Mouse (Mus musculus): ENCODE results near the gene Scrt2. TPM values are rescaled to one million over a fixed set of nuclear protein-coding genes. Genes with fewer than 3 reads are reported as not detected.

The Scrt2 gene
- total and polyA plus RNA-seq, 2 experiments from 2014 or later: 4.4 to 18.4 TPM

DNA sequence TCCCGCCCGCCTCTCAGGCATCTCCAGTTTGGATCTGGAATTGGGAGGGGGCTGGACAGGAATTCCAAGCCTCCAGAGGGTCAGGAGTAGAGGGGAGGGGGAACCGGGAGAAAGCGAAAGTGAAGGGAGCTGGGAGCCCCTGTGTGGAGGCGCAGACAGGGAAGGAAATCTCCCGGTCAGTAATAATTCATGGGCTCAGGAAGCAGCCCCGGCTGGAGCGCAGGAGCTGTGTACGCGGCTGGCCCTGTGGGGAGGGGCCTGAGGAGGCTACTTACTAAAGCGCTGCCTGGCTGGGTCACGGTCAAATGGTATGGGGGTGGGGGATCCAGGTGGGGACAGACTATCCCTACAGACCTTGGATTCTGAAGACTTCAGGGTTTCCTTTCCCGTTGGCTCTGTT lies 60.7 kb downstream of the Scrt2 start:
- Histone ChIP-seq H3K4me3 (ENCODE audit: low read length) (peak overlapping the region; percentile 28), H3K4me2 (ENCODE audit: low read depth, low read length) (peak overlapping the region; percentile 49), H3K27me3 (ENCODE audit: insufficient read depth, low read length) (peaks cover 19% of the 10 kb centered on the region; the same call in 1 of the 2 replicates), H3K9me3 (ENCODE audit: low read length) (no peaks in the 10 kb centered on the region), H3K36me3 (ENCODE audit: insufficient read depth, low read length) (no peaks in the 10 kb centered on the region), H3K9ac (replicated peaks; ENCODE audit: low read length) (0 out of 2 replicates have a peak overlapping the region, but pooled peaks have one; percentile 0), H3K27ac (no peak overlapping the region), H3K4me1 (ENCODE audit: insufficient read depth, low read length) (peaks cover 5% of the 10 kb centered on the region; the same call in 1 of the 2 replicates)
- ATAC-seq (peak; percentile 25; the same call in 1 of the 2 replicates), DNase-seq (ENCODE audit: low spot score) (peak; percentile 19)
- 3% methylated on average over 13 of the region's 13 CpGs for WGBS
- no peak for TF ChIP-seq CTCF (IDR thresholded peaks at IDR 0.05; ENCODE audit: low read depth)

DNA sequence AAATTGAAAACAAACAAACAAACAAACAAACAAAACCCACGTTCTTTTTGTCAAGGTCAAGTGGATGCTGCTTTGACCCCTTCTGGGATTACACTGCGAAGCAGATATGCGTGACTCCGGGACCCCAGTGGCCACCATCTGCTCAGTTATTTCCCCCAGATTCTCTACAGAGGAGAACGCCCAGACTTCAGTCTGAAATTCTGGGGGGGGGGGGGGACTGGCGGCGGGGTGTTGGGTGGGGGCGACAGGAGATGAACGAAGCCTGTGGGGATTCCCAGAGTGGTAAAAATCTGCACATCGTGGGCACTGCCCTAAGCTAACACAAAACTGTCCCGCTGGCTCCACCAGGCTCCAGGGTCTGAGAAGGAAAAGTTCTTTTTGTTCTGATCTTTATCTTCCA lies 61.2 kb downstream of the Scrt2 start:
- Histone ChIP-seq H3K4me2 (ENCODE audit: low read depth, low read length) (peak overlapping the region; percentile 68; the same call in 1 of the 2 replicates), H3K36me3 (ENCODE audit: insufficient read depth, low read length) (no peaks in the 10 kb centered on the region), H3K27ac (no peak overlapping the region), H3K4me3 (ENCODE audit: low read length) (no peak overlapping the region), H3K9me3 (ENCODE audit: low read length) (no peaks in the 10 kb centered on the region), H3K9ac (replicated peaks; ENCODE audit: low read length) (no peak overlapping the region), H3K4me1 (ENCODE audit: insufficient read depth, low read length) (peaks cover 5% of the 10 kb centered on the region; the same call in 1 of the 2 replicates), H3K27me3 (ENCODE audit: insufficient read depth, low read length) (peaks cover 19% of the 10 kb centered on the region; the same call in 1 of the 2 replicates)
- TF ChIP-seq CTCF (IDR thresholded peaks at IDR 0.05; ENCODE audit: low read depth): no peak
- 7% methylated on average over 11 of the region's 11 CpGs for WGBS
- ATAC-seq (no peak), DNase-seq (ENCODE audit: low spot score) (no peak)

- Histone ChIP-seq H3K4me1 (ENCODE audit: insufficient read depth, low read length) (peaks cover 5% of the 10 kb centered on the region; the same call in 1 of the 2 replicates), H3K9me3 (ENCODE audit: low read length) (no peaks in the 10 kb centered on the region), H3K4me2 (ENCODE audit: low read depth, low read length) (peak within 1 kb of the TSS; percentile 68), H3K27ac (no peak within 1 kb of the TSS), H3K9ac (replicated peaks; ENCODE audit: low read length) (peak within 1 kb of the TSS; percentile 33; the same call in 1 of the 2 replicates), H3K36me3 (ENCODE audit: insufficient read depth, low read length) (no peaks in the 10 kb centered on the region), H3K4me3 (ENCODE audit: low read length) (peak within 1 kb of the TSS; percentile 38), H3K27me3 (ENCODE audit: insufficient read depth, low read length) (peaks cover 19% of the 10 kb centered on the region; the same call in 1 of the 2 replicates)
- peak; percentile 52 for ATAC-seq
- no peak for TF ChIP-seq CTCF (IDR thresholded peaks at IDR 0.05; ENCODE audit: low read depth)
- under 1% methylated on average over 100 of the region's 118 CpGs for WGBS
- peak; percentile 51 for DNase-seq (ENCODE audit: low spot score)
Observed at GRCm38 (mm10) chr2:152143279-152144157, 62.2 kb downstream of the Scrt2 start, which contains the start of gene Tcf15. Tcf15 (plus strand) TSS chr2:152143561.

DNA sequence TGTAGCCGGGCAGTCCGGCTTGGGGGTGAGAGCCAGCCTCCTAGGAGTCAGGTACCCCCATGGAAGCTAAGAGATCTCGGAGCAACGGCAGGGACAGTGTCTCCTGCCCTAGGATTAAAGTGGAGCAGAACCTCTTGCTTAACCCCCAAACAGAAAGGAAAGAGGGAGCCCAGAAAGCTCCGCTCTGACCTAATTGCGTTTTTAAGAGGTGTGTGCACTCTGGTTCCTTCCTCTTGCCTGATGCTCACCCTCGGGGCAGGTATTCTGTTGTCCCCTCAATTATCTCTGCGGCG lies 62.8 kb downstream of the Scrt2 start:
- H3K4me3 ChIP-seq (ENCODE audit: low read length): peak overlapping the region; percentile 38
- H3K9ac ChIP-seq (replicated peaks; ENCODE audit: low read length): peak overlapping the region; percentile 33; the same call in 1 of the 2 replicates
- peaks cover 5% of the 10 kb centered on the region; the same call in 1 of the 2 replicates for H3K4me1 ChIP-seq (ENCODE audit: insufficient read depth, low read length)
- no peaks in the 10 kb centered on the region for H3K9me3 ChIP-seq (ENCODE audit: low read length)
- H3K36me3 ChIP-seq (ENCODE audit: insufficient read depth, low read length): no peaks in the 10 kb centered on the region
- ATAC-seq (no peak), DNase-seq (ENCODE audit: low spot score) (no peak)
- no peak for TF ChIP-seq CTCF (IDR thresholded peaks at IDR 0.05; ENCODE audit: low read depth)
- peaks cover 19% of the 10 kb centered on the region; the same call in 1 of the 2 replicates for H3K27me3 ChIP-seq (ENCODE audit: insufficient read depth, low read length)
- H3K4me2 ChIP-seq (ENCODE audit: low read depth, low read length): peak overlapping the region; percentile 68
- no peak overlapping the region for H3K27ac ChIP-seq
- 27% methylated on average over 9 of the region's 9 CpGs for WGBS

DNA sequence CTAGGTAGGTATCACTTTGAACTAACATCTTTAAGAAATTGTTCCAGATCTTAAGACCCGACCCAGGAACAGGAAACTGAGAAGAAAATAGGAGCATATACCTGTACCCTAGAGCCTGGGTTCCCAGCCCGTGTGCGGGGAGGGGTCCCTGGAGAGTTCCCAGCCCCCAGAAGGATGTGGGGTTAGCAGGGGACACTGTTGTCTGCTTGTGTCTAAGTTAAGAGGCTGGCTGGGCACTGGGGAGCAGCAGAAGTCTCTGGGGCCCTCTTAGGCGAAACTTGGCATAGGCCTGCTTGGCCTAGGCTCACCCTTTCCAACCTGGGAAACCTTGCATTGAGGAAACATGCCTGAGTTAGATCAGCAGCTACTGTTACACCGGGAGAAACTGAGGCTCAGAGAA lies 63.2 kb downstream of the Scrt2 start:
- Histone ChIP-seq H3K4me2 (ENCODE audit: low read depth, low read length) (peak overlapping the region; percentile 68; the same call in 1 of the 2 replicates), H3K9ac (replicated peaks; ENCODE audit: low read length) (no peak overlapping the region), H3K9me3 (ENCODE audit: low read length) (no peaks in the 10 kb centered on the region), H3K36me3 (ENCODE audit: insufficient read depth, low read length) (no peaks in the 10 kb centered on the region), H3K4me1 (ENCODE audit: insufficient read depth, low read length) (peaks cover 5% of the 10 kb centered on the region; the same call in 1 of the 2 replicates), H3K27me3 (ENCODE audit: insufficient read depth, low read length) (peaks cover 19% of the 10 kb centered on the region; the same call in 1 of the 2 replicates), H3K4me3 (ENCODE audit: low read length) (no peak overlapping the region), H3K27ac (no peak overlapping the region)
- 69% methylated on average over 5 of the region's 5 CpGs for WGBS
- ATAC-seq (no peak), DNase-seq (ENCODE audit: low spot score) (no peak)
- TF ChIP-seq CTCF (IDR thresholded peaks at IDR 0.05; ENCODE audit: low read depth): no peak

Other genes with a start within 250 kb of the Scrt2 start
- gene Rspo4, start 238.6 kb upstream of the Scrt2 start, total RNA-seq (2014; rRNA removed): 0.16 and 0.22 TPM in 2 replicates
- gene Rspo4, start 238.6 kb upstream of the Scrt2 start, polyA plus RNA-seq (2015; fragmentation: Nextera tagmentation; extraction: Ambion mirVana): 0.33 and 0.51 TPM in 2 replicates
- gene Angpt4, start 170.3 kb upstream of the Scrt2 start, total RNA-seq (2014; rRNA removed): 0.10 and 0.14 TPM in 2 replicates
- 0.28 and 0.29 TPM in 2 replicates for gene Angpt4, start 170.3 kb upstream of the Scrt2 start, polyA plus RNA-seq (2015; fragmentation: Nextera tagmentation; extraction: Ambion mirVana)
- gene Fam110a, start 101.3 kb upstream of the Scrt2 start, total RNA-seq (2014; rRNA removed): 25.4 and 27.3 TPM in 2 replicates
- gene Fam110a, start 101.3 kb upstream of the Scrt2 start, polyA plus RNA-seq (2015; fragmentation: Nextera tagmentation; extraction: Ambion mirVana): 35.8 and 36.5 TPM in 2 replicates
- 2.7 and 3.1 TPM in 2 replicates for gene Slc52a3, start 85.0 kb upstream of the Scrt2 start, total RNA-seq (2014; rRNA removed)
- gene Slc52a3, start 85.0 kb upstream of the Scrt2 start, polyA plus RNA-seq (2015; fragmentation: Nextera tagmentation; extraction: Ambion mirVana): 2.6 and 2.7 TPM in 2 replicates
- gene Srxn1, start 24.0 kb downstream of the Scrt2 start, total RNA-seq (2014; rRNA removed): 51.7 and 54.5 TPM in 2 replicates
- 26.4 and 26.8 TPM in 2 replicates for gene Srxn1, start 24.0 kb downstream of the Scrt2 start, polyA plus RNA-seq (2015; fragmentation: Nextera tagmentation; extraction: Ambion mirVana)
- gene Tcf15, start 62.0 kb downstream of the Scrt2 start, total RNA-seq (2014; rRNA removed): 4.9 TPM in 1 of 2 replicates, not detected in the other
- 0.74 and 1.2 TPM in 2 replicates for gene Tcf15, start 62.0 kb downstream of the Scrt2 start, polyA plus RNA-seq (2015; fragmentation: Nextera tagmentation; extraction: Ambion mirVana)
- 119 and 128 TPM in 2 replicates for gene Csnk2a1, start 145.3 kb downstream of the Scrt2 start, total RNA-seq (2014; rRNA removed)
- 107 and 109 TPM in 2 replicates for gene Csnk2a1, start 145.3 kb downstream of the Scrt2 start, polyA plus RNA-seq (2015; fragmentation: Nextera tagmentation; extraction: Ambion mirVana)
- gene Tbc1d20, start 212.3 kb downstream of the Scrt2 start, total RNA-seq (2014; rRNA removed): 44.5 and 48.8 TPM in 2 replicates
- gene Tbc1d20, start 212.3 kb downstream of the Scrt2 start, polyA plus RNA-seq (2015; fragmentation: Nextera tagmentation; extraction: Ambion mirVana): 27.5 and 27.7 TPM in 2 replicates

Data from hindbrain, postnatal 0 days (tissue).